Mouse (Mus musculus) CH12.LX (cell line): Measurements from ENCODE around the gene Dnaja3. TPM values are rescaled to one million over a fixed set of nuclear protein-coding genes. Genes with fewer than 3 reads are reported as not detected.

Experiments used
- DNase-seq: peaks from one replicate; pipeline ENCODE4 v3.0.0-alpha.2; 2013; ENCODE audit errors: extremely low read depth
- H3K27ac ChIP-seq: 2 replicates; pipeline ENCODE4 v1.5.1; 2012; ENCODE audit warnings: low read depth, mild to moderate bottlenecking, control low read depth, moderate library complexity; ENCODE audit not compliant: insufficient read depth
- H3K27me3 ChIP-seq: replicated peaks from 2 replicates; pipeline ENCODE3; 2012; ENCODE audit warnings: inconsistent platforms
- H3K36me3 ChIP-seq, 2 experiments: replicated peaks in 1 of 2; 2 replicates each; pipeline versions ENCODE3 to v1.6.1; 2012; ENCODE audit warnings: inconsistent platforms in 1 of 2, low read length in 1 of 2, mild to moderate bottlenecking in 1 of 2, mixed read lengths in 1 of 2, moderate library complexity in 1 of 2; ENCODE audit not compliant: control insufficient read depth in 1 of 2, insufficient read depth in 1 of 2
- H3K4me1 ChIP-seq, 2 experiments: 2 replicates each; pipeline ENCODE4 v1.6.1; 2012; ENCODE audit warnings: inconsistent platforms in 1 of 2, moderate library complexity in 1 of 2; ENCODE audit not compliant: insufficient read depth in 2 of 2, control insufficient read depth in 1 of 2
- H3K4me2 ChIP-seq: 2 replicates; pipeline ENCODE4 v1.6.1; 2012; ENCODE audit warnings: low read depth, mild to moderate bottlenecking, control low read depth; ENCODE audit not compliant: poor library complexity, insufficient read depth, severe bottlenecking
- H3K4me3 ChIP-seq, 3 experiments: fragments of 150-350 bp in 1 of 3; sonication (generic) in 1 of 3; replicated peaks in 1 of 3; 2 replicates each; pipeline versions ENCODE3 to v1.5.1; 2011 to 2012; ENCODE audit warnings: low read depth in 2 of 3, low read length in 2 of 3, mild to moderate bottlenecking in 2 of 3, moderate library complexity in 2 of 3, control low read depth in 1 of 3, improper control_type of control experiment in 1 of 3, inconsistent platforms in 1 of 3, mixed read lengths in 1 of 3; ENCODE audit not compliant: poor library complexity in 1 of 3
- H3K79me2 ChIP-seq: replicated peaks from 2 replicates; pipeline ENCODE4 v1.6.1; 2012; ENCODE audit warnings: mild to moderate bottlenecking, moderate library complexity; ENCODE audit not compliant: control insufficient read depth, poor library complexity, insufficient read depth, severe bottlenecking; ENCODE audit errors: extremely low read depth
- H3K9ac ChIP-seq: 2 replicates; pipeline ENCODE4 v1.6.1; 2012; ENCODE audit warnings: low read depth, mild to moderate bottlenecking, control low read depth, moderate library complexity; ENCODE audit not compliant: insufficient read depth
- H3K9me3 ChIP-seq: replicated peaks from 2 replicates; pipeline ENCODE3; 2012; ENCODE audit warnings: low read length, inconsistent platforms, mixed read lengths
- CHD1 ChIP-seq: IDR thresholded peaks from 2 replicates; pipeline ENCODE4 v1.6.1; 2012; ENCODE audit warnings: low read depth, low read length, improper control_type of control experiment, inconsistent platforms
- CHD2 ChIP-seq: IDR thresholded peaks from 2 replicates; pipeline ENCODE4 v1.6.1; 2011; ENCODE audit warnings: low read length, improper control_type of control experiment
- CTCF ChIP-seq, 2 experiments: IDR thresholded peaks in 1 of 2; conservative IDR thresholded peaks in 1 of 2; 2 replicates each; pipeline ENCODE4 v1.5.1; 2011 to 2012; ENCODE audit warnings: low read depth in 2 of 2, low read length in 2 of 2, improper control_type of control experiment in 1 of 2, inconsistent platforms in 1 of 2, mild to moderate bottlenecking in 1 of 2, moderate library complexity in 1 of 2
- E2F4 ChIP-seq: IDR thresholded peaks from 2 replicates; pipeline ENCODE4 v1.6.1; 2011; ENCODE audit warnings: low read depth, low read length, improper control_type of control experiment; ENCODE audit not compliant: insufficient replicate concordance
- ELF1 ChIP-seq: IDR thresholded peaks from 2 replicates; pipeline ENCODE4 v1.6.1; 2014; ENCODE audit warnings: low read depth, mild to moderate bottlenecking, inconsistent platforms, low read length, improper control_type of control experiment
- EP300 ChIP-seq: IDR thresholded peaks from 2 replicates; pipeline ENCODE4 v1.6.1; 2011; ENCODE audit warnings: low read length, improper control_type of control experiment
- ETS1 ChIP-seq: conservative IDR thresholded peaks from 2 replicates; pipeline ENCODE4 v1.6.1; 2012; ENCODE audit warnings: low read depth, mild to moderate bottlenecking, inconsistent platforms, low read length, improper control_type of control experiment, moderate library complexity
- GABPA ChIP-seq: IDR thresholded peaks from 2 replicates; pipeline ENCODE4 v1.6.1; 2012; ENCODE audit warnings: low read depth, low read length, improper control_type of control experiment, inconsistent platforms; ENCODE audit not compliant: insufficient replicate concordance
- HCFC1 ChIP-seq: IDR thresholded peaks from 2 replicates; pipeline ENCODE4 v1.6.1; 2012; ENCODE audit warnings: low read depth, mild to moderate bottlenecking, inconsistent platforms, low read length, improper control_type of control experiment
- IRF4 ChIP-seq: IDR thresholded peaks from 2 replicates; pipeline ENCODE4 v1.6.1; 2014; ENCODE audit warnings: low read depth, mild to moderate bottlenecking, inconsistent platforms, low read length, improper control_type of control experiment
- JUN ChIP-seq: IDR thresholded peaks from 2 replicates; pipeline ENCODE4 v1.6.1; 2011; ENCODE audit warnings: low read depth, mild to moderate bottlenecking, low read length, improper control_type of control experiment, moderate library complexity; ENCODE audit not compliant: insufficient read depth
- JUND ChIP-seq: conservative IDR thresholded peaks from 2 replicates; pipeline ENCODE4 v1.6.1; 2011; ENCODE audit warnings: low read depth, low read length, improper control_type of control experiment
- KAT2A ChIP-seq: IDR thresholded peaks from 2 replicates; pipeline ENCODE4 v1.6.1; 2012; ENCODE audit warnings: low read length, improper control_type of control experiment, inconsistent platforms; ENCODE audit not compliant: insufficient replicate concordance
- MAFK ChIP-seq: IDR thresholded peaks from 2 replicates; pipeline ENCODE4 v1.6.1; 2011; ENCODE audit warnings: low read length, improper control_type of control experiment; ENCODE audit not compliant: insufficient replicate concordance
- MAX ChIP-seq: IDR thresholded peaks from 2 replicates; pipeline ENCODE4 v1.6.1; 2011; ENCODE audit warnings: low read length, improper control_type of control experiment
- MAZ ChIP-seq: IDR thresholded peaks from 2 replicates; pipeline ENCODE4 v1.6.1; 2012; ENCODE audit warnings: low read depth, mild to moderate bottlenecking, inconsistent platforms, low read length, improper control_type of control experiment, moderate library complexity
- MEF2A ChIP-seq: IDR thresholded peaks from 2 replicates; pipeline ENCODE4 v1.6.1; 2014; ENCODE audit warnings: low read depth, mild to moderate bottlenecking, inconsistent platforms, low read length, improper control_type of control experiment, borderline replicate concordance
- MXI1 ChIP-seq: IDR thresholded peaks from 2 replicates; pipeline ENCODE4 v1.6.1; 2011; ENCODE audit warnings: mild to moderate bottlenecking, low read depth, low read length, improper control_type of control experiment
- MYC ChIP-seq: IDR thresholded peaks from 2 replicates; pipeline ENCODE4 v1.6.1; 2011; ENCODE audit warnings: low read depth, mild to moderate bottlenecking, improper control_type of control experiment, low read length
- NELFE ChIP-seq: IDR thresholded peaks from 2 replicates; pipeline ENCODE4 v1.6.1; 2011; ENCODE audit warnings: low read depth, low read length, improper control_type of control experiment
- NRF1 ChIP-seq: IDR thresholded peaks from 2 replicates; pipeline ENCODE4 v1.6.1; 2014; ENCODE audit warnings: low read depth, mild to moderate bottlenecking, inconsistent platforms, low read length, improper control_type of control experiment, moderate library complexity
- PAX5 ChIP-seq: IDR thresholded peaks from 2 replicates; pipeline ENCODE4 v1.6.1; 2012; ENCODE audit warnings: low read length, inconsistent platforms, mixed read lengths
- POLR2A ChIP-seq: IDR thresholded peaks from 2 replicates; pipeline ENCODE4 v1.6.1; 2011; ENCODE audit warnings: low read depth, mild to moderate bottlenecking, improper control_type of control experiment, low read length
- POLR2AphosphoS2 ChIP-seq: IDR thresholded peaks from 2 replicates; pipeline ENCODE4 v1.6.1; 2011; ENCODE audit warnings: low read depth, low read length, improper control_type of control experiment
- RAD21 ChIP-seq: IDR thresholded peaks from 2 replicates; pipeline ENCODE4 v1.6.1; 2011; ENCODE audit warnings: low read depth, mild to moderate bottlenecking, low read length, improper control_type of control experiment, moderate library complexity
- RCOR1 ChIP-seq: conservative IDR thresholded peaks from 2 replicates; pipeline ENCODE4 v1.6.1; 2012; ENCODE audit warnings: low read depth, mild to moderate bottlenecking, inconsistent platforms, low read length, improper control_type of control experiment
- SIN3A ChIP-seq: IDR thresholded peaks from 2 replicates; pipeline ENCODE4 v1.6.1; 2012; ENCODE audit warnings: low read length, improper control_type of control experiment, inconsistent platforms
- SMC3 ChIP-seq: IDR thresholded peaks from 2 replicates; pipeline ENCODE4 v1.6.1; 2011; ENCODE audit warnings: low read depth, low read length, improper control_type of control experiment
- TBP ChIP-seq: conservative IDR thresholded peaks from 2 replicates; pipeline ENCODE4 v1.6.1; 2011; ENCODE audit warnings: low read depth, low read length, improper control_type of control experiment
- TCF12 ChIP-seq: IDR thresholded peaks from 2 replicates; pipeline ENCODE4 v1.6.1; 2014; ENCODE audit warnings: low read depth, mild to moderate bottlenecking, inconsistent platforms, low read length, improper control_type of control experiment
- UBTF ChIP-seq: IDR thresholded peaks from 2 replicates; pipeline ENCODE4 v1.6.1; 2012; ENCODE audit warnings: low read depth, mild to moderate bottlenecking, inconsistent platforms, low read length, improper control_type of control experiment, moderate library complexity
- USF1 ChIP-seq: IDR thresholded peaks from 2 replicates; pipeline ENCODE4 v1.6.1; 2014; ENCODE audit warnings: low read depth, mild to moderate bottlenecking, inconsistent platforms, low read length, improper control_type of control experiment
- USF2 ChIP-seq: conservative IDR thresholded peaks from 2 replicates; pipeline ENCODE4 v1.6.1; 2011; ENCODE audit warnings: low read depth, low read length, improper control_type of control experiment
- ZC3H11A ChIP-seq: IDR thresholded peaks from 2 replicates; pipeline ENCODE4 v1.6.1; 2012; ENCODE audit warnings: low read depth, mild to moderate bottlenecking, inconsistent platforms, low read length, improper control_type of control experiment
- ZKSCAN1 ChIP-seq: IDR thresholded peaks from 2 replicates; pipeline ENCODE4 v1.6.1; 2012; ENCODE audit warnings: low read depth, inconsistent platforms, low read length, improper control_type of control experiment, borderline replicate concordance
- ZMIZ1 ChIP-seq: IDR thresholded peaks from 2 replicates; pipeline ENCODE4 v1.6.1; 2012; ENCODE audit warnings: low read depth, mild to moderate bottlenecking, inconsistent platforms, low read length, improper control_type of control experiment
- ZNF384 ChIP-seq: IDR thresholded peaks from 2 replicates; pipeline ENCODE4 v1.6.1; 2012; ENCODE audit warnings: low read depth, low read length, improper control_type of control experiment, inconsistent platforms
- dilution Hi-C: fragments of 300-500 bp; cut with MboI; formaldehyde crosslinking; loops from 2 replicates; pipeline ENCODE4 v1.14.3; 2020; ENCODE audit warnings: low sequenced_read_pairs; ENCODE audit not compliant: extremely low pct_unique_long_range_greater_than_20kb, extremely low pct_ligation_motif_present
- in situ Hi-C: fragments of 300-500 bp; cut with MboI; formaldehyde crosslinking; loops from 3 replicates; pipeline ENCODE4 v1.14.3; 2019; ENCODE audit warnings: low sequenced_read_pairs, low pct_ligation_motif_present, low pct_unique_long_range_greater_than_20kb, mixed read lengths
- polyA plus RNA-seq: library from polyadenylated mRNA; unstranded; fragments of >175 nt; gene quantifications from 2 replicates; pipeline ENCODE4 v1.2.1, GENCODE M21; 2012; ENCODE audit warnings: low read depth; ENCODE audit not compliant: insufficient read length
- total RNA-seq, 2 experiments: library from RNA; depleted of rRNA; stranded (reverse); fragments of 300-350 nt in 1 of 2; fragments of >200 nt in 1 of 2; gene quantifications; 2 replicates each; pipeline ENCODE4 v1.2.3; 2012 to 2014

The Dnaja3 gene
- total and polyA plus RNA-seq, 3 experiments, result 56.6 to 85.3 (median 80.4) TPM

GRCm38 (mm10) chr16:4679121-4680018 is 39.6 kb downstream of the Dnaja3 start, which contains the start of gene Coro7:
TSS of gene Coro7 (minus strand) at chr16:4679777.
- peaks cover 21 to 29% of the 10 kb centered on the region in 2 experiments for H3K36me3 ChIP-seq
- H3K9ac ChIP-seq, result peak within 1 kb of the TSS; percentile 50
- no peaks in the 10 kb centered on the region for H3K27me3 ChIP-seq
- H3K4me1 ChIP-seq, result peaks cover 11 to 65% of the 10 kb centered on the region in 2 experiments
- peak; percentile 99 for DNase-seq
- H3K4me2 ChIP-seq, result peak within 1 kb of the TSS; percentile 88
- H3K4me3 ChIP-seq, result peak within 1 kb of the TSS; percentile 70 to 97 (median 74)
- H3K9me3 ChIP-seq, result no peaks in the 10 kb centered on the region
- peak within 1 kb of the TSS; percentile 10 for H3K27ac ChIP-seq
- H3K79me2 ChIP-seq, result peaks cover 8% of the 10 kb centered on the region
- in situ Hi-C loops, result loop anchor here (5.0 kb wide), 1 partner anchor 122 kb away; the partner anchor contains the start of gene Tfap4
- dilution Hi-C loops, result no loop called here
- TF ChIP-seq HCFC1, result peak; percentile 53
- no peak for TF ChIP-seq E2F4
- TF ChIP-seq PAX5, result no peak
- TF ChIP-seq NELFE, result peak; percentile 84
- peak; percentile 67 for TF ChIP-seq EP300
- peak; percentile 86 for TF ChIP-seq USF1
- TF ChIP-seq ELF1, result peak; percentile 48
- TF ChIP-seq SMC3, result no peak
- TF ChIP-seq RCOR1, result peak; percentile 24; the same call in 1 of the 2 replicates
- peak; percentile 77 for TF ChIP-seq POLR2A
- peak; percentile 90 for TF ChIP-seq MAX
- peak; percentile 93; the same call in 1 of the 2 replicates for TF ChIP-seq TCF12
- no peak for TF ChIP-seq JUN
- TF ChIP-seq GABPA, result no peak
- TF ChIP-seq RAD21, result no peak
- peak; percentile 92 for TF ChIP-seq ETS1
- peak; percentile 27; the same call in 1 of the 2 replicates for TF ChIP-seq POLR2AphosphoS2
- no peak for TF ChIP-seq KAT2A
- TF ChIP-seq ZKSCAN1, result no peak
- TF ChIP-seq MAZ, result 0 out of 2 replicates have a peak, but pooled peaks have one; percentile 17
- peak; percentile 84; the same call in 1 of the 2 replicates for TF ChIP-seq MXI1
- TF ChIP-seq CTCF (conservative IDR thresholded peaks at IDR 0.05 in 1 of 2, IDR thresholded peaks at IDR 0.05 in 1 of 2; ENCODE audit: low read depth in 2 of 2, low read length in 2 of 2), result no peak
- TF ChIP-seq USF2, result peak; percentile 72
- TF ChIP-seq UBTF, result peak; percentile 44; the same call in 1 of the 2 replicates
- no peak for TF ChIP-seq JUND
- peak; percentile 77; the same call in 1 of the 2 replicates for TF ChIP-seq MEF2A
- peak; percentile 89; the same call in 1 of the 2 replicates for TF ChIP-seq ZMIZ1
- peak; percentile 64; the same call in 1 of the 2 replicates for TF ChIP-seq MYC
- 0 out of 2 replicates have a peak, but pooled peaks have one; percentile 23 for TF ChIP-seq MAFK
- TF ChIP-seq CHD1, result peak; percentile 58; the same call in 1 of the 2 replicates
- peak; percentile 91 for TF ChIP-seq TBP
- TF ChIP-seq IRF4, result peak; percentile 73
- peak; percentile 81 for TF ChIP-seq SIN3A
- no peak for TF ChIP-seq ZNF384
- peak; percentile 59 for TF ChIP-seq NRF1
- no peak for TF ChIP-seq ZC3H11A
- no peak for TF ChIP-seq CHD2
